Mouse (Mus musculus) central nervous system, embryonic 18 days (tissue): ENCODE results near the gene Il1f8. TPM values are rescaled to one million over a fixed set of nuclear protein-coding genes. Genes with fewer than 3 reads are reported as not detected.

Experiments
- polyA plus RNA-seq: library from polyadenylated mRNA; depleted of rRNA; stranded (reverse); fragments of >200 nt; gene quantifications from 2 replicates; pipeline ENCODE4 v1.2.3, GENCODE M21; 2012; rRNA removed

Il1f8 gene
- polyA plus RNA-seq = not detected in 2 replicates

DNA sequence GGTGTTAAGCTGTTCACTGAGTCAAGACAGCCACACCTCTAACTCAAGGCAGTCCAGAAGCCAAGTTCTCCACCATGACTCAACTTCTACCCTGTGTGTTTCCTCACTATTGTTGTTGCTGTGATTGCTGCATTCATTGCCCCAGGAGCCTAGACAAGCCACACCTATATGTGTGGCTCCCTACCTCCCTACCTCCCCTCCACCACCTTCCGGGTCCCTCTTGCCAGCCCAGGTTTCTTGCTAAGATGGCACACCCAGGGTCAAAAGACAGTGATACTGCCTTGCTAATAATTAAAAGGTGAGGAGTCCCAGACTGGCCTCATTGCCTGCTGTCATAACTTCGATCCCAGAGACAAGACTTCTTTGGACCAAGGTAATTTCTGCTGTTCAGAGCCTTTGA is at the start of gene Il1f8:
TSS of gene Il1f8 (plus strand) at position 301 of the 400 bp plus-strand sequence.

DNA sequence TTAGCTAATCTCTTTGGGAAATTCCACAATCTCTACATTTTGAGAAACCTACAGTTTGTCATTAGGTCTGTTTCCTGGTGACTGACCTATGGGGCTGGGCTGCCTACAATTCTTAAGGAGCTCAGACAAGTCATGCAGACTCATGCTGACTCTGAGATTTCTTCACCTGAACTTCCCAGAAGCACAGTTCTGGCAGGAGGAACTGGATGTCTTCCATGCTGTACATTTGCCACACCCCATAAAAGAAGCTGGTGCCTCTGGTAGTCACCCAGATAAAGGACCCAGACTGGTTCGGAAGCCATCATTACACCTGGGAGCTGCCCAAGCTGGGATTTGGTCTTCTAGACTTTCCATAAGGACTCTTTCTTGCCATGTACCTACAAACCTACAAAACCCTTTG is 33.2 kb downstream of the Il1f8 start, which contains the start of gene Il1f9:
TSS of gene Il1f9 (plus strand) at position 301 of the 400 bp plus-strand sequence.

Other genes starting within 250 kb of the Il1f8 start
- 8.6 and 9.3 TPM in 2 replicates for gene Hnmt, start 103.8 kb upstream of the Il1f8 start, polyA plus RNA-seq
- gene Tbpl2, start 56.6 kb upstream of the Il1f8 start, polyA plus RNA-seq = not detected in 2 replicates
- 0.03 TPM in 1 of 2 replicates, not detected in the other for gene Il1f9, start 33.3 kb downstream of the Il1f8 start, polyA plus RNA-seq
- gene Il1f6, start 62.3 kb downstream of the Il1f8 start, polyA plus RNA-seq = not detected in 2 replicates
- 0.09 TPM in 1 of 2 replicates, not detected in the other for gene Il1f5, start 123.8 kb downstream of the Il1f8 start, polyA plus RNA-seq
- gene Il1f10, start 138.0 kb downstream of the Il1f8 start, polyA plus RNA-seq = not detected in 2 replicates
- gene Il1rn, start 183.7 kb downstream of the Il1f8 start, polyA plus RNA-seq = 0.06 and 0.07 TPM in 2 replicates
- 0.48 and 1.4 TPM in 2 replicates for gene Psd4, start 214.4 kb downstream of the Il1f8 start, polyA plus RNA-seq